Comparison of ENCODE assay signal across 13 mouse cellular contexts in genomic region chr8:77227742-77228141, GRCm38 (mm10).
DNase-seq lines count a peak whose midpoint lies in the region; ATAC-seq and TF ChIP-seq lines count a peak whose summit lies in the region.
"Had no signal": no experiment of that assay in that cellular context is flagged by ENCODE, and none has a peak within 500 bp of the region (broad histone marks: within the 10 kb centered on the region; RNA-seq: fewer than 3 reads in every experiment).

No protein-coding gene starts in this region.

- no peaks in the 10 kb centered on the region for H3K9me3 ChIP-seq in heart, embryonic 11.5 days (replicated peaks; ENCODE audit: control insufficient read depth, low read length)
- H3K9me3 ChIP-seq: kidney, embryonic 15.5 days; neural tube, embryonic 15.5 days had no signal

- H3K9ac ChIP-seq in heart, embryonic 11.5 days (ENCODE audit: low read depth, low read length) = no peak overlapping the region
- H3K9ac ChIP-seq: forebrain, postnatal 0 days; kidney, embryonic 15.5 days; neural tube, embryonic 15.5 days had no signal

- TF ChIP-seq POLR2A in thymus, adult 2 months (IDR thresholded peaks at IDR 0.05; ENCODE audit: control insufficient read depth, extremely low read depth, insufficient read depth, low read length, poor library complexity) = no peak
- no peak for TF ChIP-seq POLR2A in lung, adult 2 months (IDR thresholded peaks at IDR 0.05; ENCODE audit: borderline replicate concordance, extremely low read depth, low read depth, low read length)

- no peak for TF ChIP-seq CTCF in thymus, adult 2 months (IDR thresholded peaks at IDR 0.05; ENCODE audit: borderline replicate concordance, control insufficient read depth, extremely low read depth, insufficient read depth, low read length, poor library complexity)
- TF ChIP-seq CTCF in lung, adult 2 months (IDR thresholded peaks at IDR 0.05; ENCODE audit: insufficient read depth, low read length) = no peak

- H3K27me3 ChIP-seq in heart, embryonic 11.5 days (ENCODE audit: control insufficient read depth, insufficient read depth, low read length) = no peaks in the 10 kb centered on the region
- H3K27me3 ChIP-seq in thymus, adult 2 months (ENCODE audit: control insufficient read depth, insufficient read depth, low read length) = no peaks in the 10 kb centered on the region
- H3K27me3 ChIP-seq: kidney, embryonic 15.5 days; neural tube, embryonic 15.5 days had no signal

- no peak overlapping the region for H3K4me3 ChIP-seq in heart, embryonic 11.5 days (ENCODE audit: low read depth, low read length)
- H3K4me3 ChIP-seq in thymus, adult 2 months (ENCODE audit: control insufficient read depth, insufficient read depth, low read length) = no peak overlapping the region
- H3K4me3 ChIP-seq in lung, adult 2 months (replicated peaks; ENCODE audit: extremely low read depth, low read depth, low read length) = no peak overlapping the region
- H3K4me3 ChIP-seq: kidney, embryonic 15.5 days; neural tube, embryonic 15.5 days had no signal

- H3K4me1 ChIP-seq in heart, embryonic 11.5 days (ENCODE audit: control insufficient read depth, insufficient read depth, low read length) = peaks cover 6% of the 10 kb centered on the region
- no peaks in the 10 kb centered on the region; the same call in 1 of the 2 replicates for H3K4me1 ChIP-seq in thymus, adult 2 months (replicated peaks; ENCODE audit: control insufficient read depth, insufficient read depth, low read length)
- H3K4me1 ChIP-seq in lung, adult 2 months (ENCODE audit: control insufficient read depth, insufficient read depth, low read length) = peaks cover 5% of the 10 kb centered on the region
- H3K4me1 ChIP-seq: kidney, embryonic 15.5 days; neural tube, embryonic 15.5 days had no signal

- H3K36me3 ChIP-seq in heart, embryonic 11.5 days (ENCODE audit: control insufficient read depth, insufficient read depth, low read length) = no peaks in the 10 kb centered on the region
- H3K36me3 ChIP-seq in thymus, adult 2 months (ENCODE audit: control insufficient read depth, insufficient read depth, low read length) = no peaks in the 10 kb centered on the region
- H3K36me3 ChIP-seq: kidney, embryonic 15.5 days; neural tube, embryonic 15.5 days had no signal

- ATAC-seq in heart, embryonic 11.5 days (replicated peaks; ENCODE audit: insufficient number of reproducible peaks, low FRiP score, low TSS enrichment) = no peak
- ATAC-seq: forebrain, postnatal 0 days had no signal

- no peak overlapping the region for H3K4me2 ChIP-seq in heart, embryonic 11.5 days
- H3K4me2 ChIP-seq: kidney, embryonic 15.5 days; neural tube, embryonic 15.5 days had no signal

- intact Hi-C loops in heart, postnatal 10 days (cut with DNase I) = loop anchor here (10.0 kb wide), 1 partner anchor 323 kb away; no protein-coding TSS in a partner anchor

- peak; percentile 23 to 25 for DNase-seq in heart, postnatal 10 days
- DNase-seq in thymus, postnatal 0 days (ENCODE audit: low spot score) = peak; percentile 73
- no peak for DNase-seq in thymus, adult 2 months
- peak; percentile 74 for DNase-seq in lung, adult 2 months
- DNase-seq in thymus, postnatal 25 days = peak; percentile 9
- no peak for DNase-seq in adrenal gland, postnatal 25 days
- DNase-seq in c-Kit-positive CD71-positive TER-119-positive erythroid progenitor cells, embryonic 14.5 days (ENCODE audit: low spot score) = no peak
- DNase-seq: adrenal gland, postnatal 14 days; B cell, adult 2 months; forebrain, postnatal 0 days had no signal

- no peak overlapping the region for H3K27ac ChIP-seq in heart, embryonic 11.5 days (ENCODE audit: low read depth, low read length)
- no peak overlapping the region for H3K27ac ChIP-seq in thymus, adult 2 months (ENCODE audit: control insufficient read depth, insufficient read depth, low read length)
- H3K27ac ChIP-seq: kidney, embryonic 15.5 days; neural tube, embryonic 15.5 days had no signal

- WGBS in heart, embryonic 11.5 days (ENCODE audit: insufficient replicate concordance) = 85% methylated on average over 5 of the region's 5 CpGs
- 62% methylated on average over 5 of the region's 5 CpGs for WGBS in thymus, adult 2 months
- WGBS in lung, adult 2 months = 78% methylated on average over 5 of the region's 5 CpGs

Comparison
In these comparisons a context has a peak if more than half of its experiments do, and no peak if none do; other contexts are left out.
1. DNase-seq: peak in heart, postnatal 10 days (2 of 2), thymus, postnatal 0 days (single experiment), lung, adult 2 months (single experiment) and thymus, postnatal 25 days (single experiment); none in thymus, adult 2 months (single experiment), adrenal gland, postnatal 25 days (single experiment) and c-Kit-positive CD71-positive TER-119-positive erythroid progenitor cells, embryonic 14.5 days (single experiment).